Mouse (Mus musculus) neural tube, embryonic 14.5 days (tissue): ENCODE measurements around the gene Akap11. TPM values are rescaled to one million over a fixed set of nuclear protein-coding genes. Genes with fewer than 3 reads are reported as not detected.

Experiments used
- ATAC-seq: fragments of 200-750 bp; cut with Nextera tagmentation; 2 replicates; pipeline ENCODE4 v1.8.0; 2017; ENCODE audit warnings: low read depth, mild to moderate bottlenecking, moderate TSS enrichment, moderate library complexity
- H3K27ac ChIP-seq: fragments of 300-500 bp; sonication (generic); 2 replicates; pipeline ENCODE4 v1.5.1; 2014; ENCODE audit warnings: low read depth, mild to moderate bottlenecking, control low read depth, low read length, moderate library complexity, mixed read lengths
- H3K27me3 ChIP-seq: fragments of 300-500 bp; sonication (generic); 2 replicates; pipeline ENCODE4 v1.6.1; 2014; ENCODE audit warnings: low read length; ENCODE audit not compliant: control insufficient read depth, insufficient read depth
- H3K36me3 ChIP-seq: fragments of 300-500 bp; sonication (generic); 2 replicates; pipeline ENCODE4 v1.6.1; 2014; ENCODE audit warnings: low read length, mixed read lengths; ENCODE audit not compliant: control insufficient read depth, insufficient read depth
- H3K4me1 ChIP-seq: fragments of 300-500 bp; sonication (generic); 2 replicates; pipeline ENCODE4 v1.6.1; 2014; ENCODE audit warnings: low read length; ENCODE audit not compliant: control insufficient read depth, insufficient read depth
- H3K4me2 ChIP-seq: fragments of 300-500 bp; sonication (generic); 2 replicates; pipeline ENCODE4 v1.6.1; 2014; ENCODE audit warnings: mild to moderate bottlenecking, low read depth, low read length, control low read depth
- H3K4me3 ChIP-seq: fragments of 300-500 bp; sonication (generic); 2 replicates; pipeline ENCODE4 v1.5.1; 2014; ENCODE audit warnings: low read depth, low read length, control low read depth, mixed read lengths
- H3K9ac ChIP-seq: fragments of 300-500 bp; sonication (generic); replicated peaks from 2 replicates; pipeline ENCODE4 v1.6.1; 2014; ENCODE audit warnings: low read depth, mild to moderate bottlenecking, control low read depth, low read length, mixed read lengths
- H3K9me3 ChIP-seq: fragments of 300-500 bp; sonication (generic); 2 replicates; pipeline ENCODE4 v1.6.1; 2016; ENCODE audit warnings: low read length; ENCODE audit not compliant: control insufficient read depth
- WGBS: fragments of 180-500 bp; shearing (Covaris S2); extraction: QIAGEN DNeasy Blood & Tissue Kit; methylation state at CpG from one replicate; pipeline ENCODE4 v1.1.7; 2014; 5-methylcytosine and 5-hydroxymethylcytosine counted together
- polyA plus RNA-seq: library from polyadenylated mRNA; unstranded; fragments of >200 nt; fragmentation: Nextera tagmentation; extraction: Ambion mirVana; gene quantifications from 2 replicates; pipeline ENCODE4 v1.2.1, GENCODE M21; 2014

Akap11 gene
- polyA plus RNA-seq, 1 experiment from 2014 or later, result 40.3 TPM

DNA sequence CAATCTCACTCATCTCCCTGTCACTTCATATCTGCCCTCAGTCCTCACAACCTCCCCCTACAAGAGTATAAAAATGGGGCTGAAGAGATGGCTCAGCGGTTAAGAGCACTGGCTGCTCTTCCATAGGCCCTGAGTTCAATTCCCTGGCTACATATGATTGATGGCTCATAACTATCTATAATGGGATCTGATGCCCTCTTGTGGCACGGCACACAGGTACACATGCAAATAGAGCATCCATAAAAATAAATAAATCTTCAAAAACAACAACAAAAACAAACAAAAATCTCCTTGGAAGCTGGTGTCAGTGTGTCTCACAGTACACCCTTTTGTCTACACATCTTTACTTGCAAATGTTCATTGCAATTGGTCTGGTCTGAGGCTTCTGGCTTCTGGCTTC lies 11.5 kb downstream of the Akap11 start:
- 0 out of 2 replicates have a peak, but pooled peaks cover under 1% of the 10 kb centered on the region for H3K4me1 ChIP-seq
- H3K4me2 ChIP-seq, result no peak overlapping the region
- H3K27me3 ChIP-seq, result no peaks in the 10 kb centered on the region
- no peak overlapping the region for H3K9ac ChIP-seq
- no peaks in the 10 kb centered on the region for H3K9me3 ChIP-seq
- 76% methylated on average over 2 of the region's 2 CpGs for WGBS
- ATAC-seq, result no peak
- no peaks in the 10 kb centered on the region; the same call in 1 of the 2 replicates for H3K36me3 ChIP-seq
- no peak overlapping the region for H3K4me3 ChIP-seq
- no peak overlapping the region for H3K27ac ChIP-seq

DNA sequence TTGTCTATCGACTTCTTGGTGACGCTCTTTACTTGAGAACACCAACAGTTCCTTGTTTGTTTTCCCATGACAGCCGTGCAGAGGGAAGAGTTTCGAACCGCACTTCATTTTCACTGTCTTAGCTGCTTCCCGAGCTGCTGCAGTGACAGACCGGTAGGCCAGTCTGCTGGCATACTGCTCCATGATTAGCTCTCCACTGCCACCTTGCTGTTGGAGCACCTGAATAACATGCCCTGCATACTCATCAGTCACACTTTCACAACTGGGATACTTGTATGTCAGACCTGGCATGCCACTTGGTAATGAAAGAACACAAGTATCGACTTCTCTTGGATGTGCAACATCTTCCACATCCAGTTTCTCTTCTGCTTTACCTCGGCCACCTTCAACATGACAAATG lies 25.9 kb downstream of the Akap11 start:
- Histone ChIP-seq H3K4me1 (no peaks in the 10 kb centered on the region), H3K9me3 (no peaks in the 10 kb centered on the region), H3K27me3 (no peaks in the 10 kb centered on the region), H3K9ac (no peak overlapping the region), H3K4me3 (no peak overlapping the region), H3K27ac (no peak overlapping the region), H3K4me2 (no peak overlapping the region), H3K36me3 (peaks cover 37% of the 10 kb centered on the region)
- 83% methylated on average over 9 of the region's 9 CpGs for WGBS
- ATAC-seq, result no peak

GRCm38 (mm10) chr14:78509791-78510190 lies 26.8 kb downstream of the Akap11 start:
- Histone ChIP-seq H3K9ac (no peak overlapping the region), H3K4me2 (no peak overlapping the region), H3K27ac (no peak overlapping the region), H3K9me3 (no peaks in the 10 kb centered on the region), H3K27me3 (no peaks in the 10 kb centered on the region), H3K36me3 (peaks cover 42% of the 10 kb centered on the region), H3K4me3 (no peak overlapping the region), H3K4me1 (no peaks in the 10 kb centered on the region)
- no peak for ATAC-seq
- 93% methylated on average over 6 of the region's 6 CpGs for WGBS

- no peak overlapping the region for H3K4me2 ChIP-seq
- no peak overlapping the region for H3K4me3 ChIP-seq
- no peak overlapping the region for H3K9ac ChIP-seq
- 84% methylated on average over 3 of the region's 3 CpGs for WGBS
- H3K4me1 ChIP-seq, result no peaks in the 10 kb centered on the region
- no peaks in the 10 kb centered on the region for H3K27me3 ChIP-seq
- ATAC-seq, result no peak
- H3K36me3 ChIP-seq, result peaks cover 26% of the 10 kb centered on the region; the same call in 1 of the 2 replicates
- no peak overlapping the region for H3K27ac ChIP-seq
- no peaks in the 10 kb centered on the region for H3K9me3 ChIP-seq
Measured at GRCm38 (mm10) chr14:78500578-78500977, 36.0 kb downstream of the Akap11 start.

DNA sequence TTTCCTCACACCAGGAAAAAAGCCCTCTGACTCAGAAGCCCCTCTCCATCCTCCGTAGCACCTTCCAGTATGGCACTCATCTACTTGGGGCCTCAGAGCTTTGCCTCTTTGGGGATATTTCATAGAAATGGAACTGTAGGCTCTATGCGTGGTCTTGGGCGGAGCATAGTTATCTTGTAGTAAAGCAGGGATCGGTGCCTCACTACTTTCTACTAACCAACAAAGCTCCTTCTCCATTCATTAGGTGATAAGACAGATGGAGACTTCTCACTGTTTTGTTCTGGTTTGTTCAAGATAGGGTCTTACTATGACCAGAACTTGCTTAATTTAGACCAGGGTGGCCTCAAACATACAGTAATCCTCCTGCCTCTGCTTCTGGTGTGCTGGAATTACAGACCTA lies 39.9 kb downstream of the Akap11 start:
- H3K27me3 ChIP-seq, result no peaks in the 10 kb centered on the region
- H3K36me3 ChIP-seq, result peaks cover 27% of the 10 kb centered on the region
- no peak overlapping the region for H3K4me2 ChIP-seq
- no peak overlapping the region for H3K27ac ChIP-seq
- WGBS, result 98% methylated on average over 4 of the region's 4 CpGs
- H3K9me3 ChIP-seq, result no peaks in the 10 kb centered on the region
- no peak overlapping the region for H3K9ac ChIP-seq
- H3K4me1 ChIP-seq, result no peaks in the 10 kb centered on the region
- H3K4me3 ChIP-seq, result no peak overlapping the region
- ATAC-seq, result no peak

- no peak overlapping the region for H3K27ac ChIP-seq
- no peak for ATAC-seq
- H3K4me1 ChIP-seq, result no peaks in the 10 kb centered on the region
- peaks cover 28% of the 10 kb centered on the region for H3K36me3 ChIP-seq
- no peaks in the 10 kb centered on the region for H3K27me3 ChIP-seq
- no peak overlapping the region for H3K4me3 ChIP-seq
- H3K4me2 ChIP-seq, result no peak overlapping the region
- H3K9me3 ChIP-seq, result no peaks in the 10 kb centered on the region
- no peak overlapping the region for H3K9ac ChIP-seq
- WGBS, result 92% methylated on average over 4 of the region's 4 CpGs
Measured at GRCm38 (mm10) chr14:78495241-78495640, 41.4 kb downstream of the Akap11 start.

- Histone ChIP-seq H3K27ac (no peak overlapping the region), H3K27me3 (no peaks in the 10 kb centered on the region), H3K4me1 (no peaks in the 10 kb centered on the region), H3K9ac (no peak overlapping the region), H3K36me3 (peaks cover 23% of the 10 kb centered on the region), H3K4me3 (no peak overlapping the region), H3K4me2 (no peak overlapping the region), H3K9me3 (no peaks in the 10 kb centered on the region)
- no peak for ATAC-seq
- 89% methylated on average over 9 of the region's 9 CpGs for WGBS
Measured at GRCm38 (mm10) chr14:78492602-78493001, 44.0 kb downstream of the Akap11 start.

- no peak overlapping the region for H3K27ac ChIP-seq
- no peaks in the 10 kb centered on the region for H3K4me1 ChIP-seq
- H3K9me3 ChIP-seq, result no peaks in the 10 kb centered on the region
- no peak for ATAC-seq
- no peak overlapping the region for H3K4me3 ChIP-seq
- no peak overlapping the region for H3K9ac ChIP-seq
- peaks cover 18% of the 10 kb centered on the region for H3K36me3 ChIP-seq
- no peak overlapping the region for H3K4me2 ChIP-seq
- H3K27me3 ChIP-seq, result no peaks in the 10 kb centered on the region
Measured at GRCm38 (mm10) chr14:78491432-78491831, 45.2 kb downstream of the Akap11 start.

DNA sequence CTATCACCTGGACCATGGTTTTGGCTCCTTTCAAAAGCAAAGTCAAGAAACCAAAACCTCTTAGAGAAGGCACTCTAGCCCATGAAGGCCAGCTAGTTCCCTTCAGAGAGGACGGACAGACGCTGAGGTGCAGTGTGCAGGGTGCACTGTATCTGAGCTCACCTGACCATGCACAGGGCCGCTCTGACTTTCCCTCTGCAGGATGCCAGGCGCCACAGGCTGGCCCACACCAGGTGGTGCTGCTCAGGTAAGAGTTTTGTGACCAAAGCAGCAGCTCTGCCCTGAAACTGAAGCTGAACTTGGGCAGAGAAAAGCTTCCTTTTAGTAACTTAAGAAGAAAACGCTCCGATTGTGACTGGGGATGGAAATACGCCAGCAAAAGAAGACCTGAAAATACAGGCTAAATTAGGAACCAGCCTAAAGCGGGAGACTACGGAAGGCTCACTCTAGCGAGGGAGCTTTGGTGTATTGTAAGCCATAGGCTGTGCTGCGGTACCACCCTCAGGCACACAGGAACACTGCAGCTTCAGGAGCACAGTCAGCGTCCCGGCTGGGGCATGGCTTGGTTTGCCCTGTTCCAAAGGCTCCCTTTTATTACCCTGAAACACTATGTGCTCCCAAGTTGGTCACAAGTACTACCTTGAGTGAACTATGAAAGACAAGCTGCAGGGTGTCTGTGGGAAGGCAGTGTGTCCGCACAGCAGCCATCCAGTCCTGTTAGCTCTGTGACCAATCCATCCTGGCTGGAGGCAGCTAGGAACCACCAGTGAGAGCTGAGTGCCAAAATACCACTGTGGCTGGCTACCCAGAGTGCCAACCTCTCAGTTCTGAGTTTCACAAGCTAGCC lies 54.0 kb downstream of the Akap11 start:
- H3K4me3 ChIP-seq, result no peak overlapping the region
- H3K36me3 ChIP-seq, result no peaks in the 10 kb centered on the region
- no peak overlapping the region for H3K4me2 ChIP-seq
- H3K4me1 ChIP-seq, result no peaks in the 10 kb centered on the region
- 29% methylated on average over 14 of the region's 14 CpGs for WGBS
- no peak overlapping the region for H3K27ac ChIP-seq
- ATAC-seq, result peak; percentile 96
- H3K9ac ChIP-seq, result no peak overlapping the region
- H3K27me3 ChIP-seq, result no peaks in the 10 kb centered on the region
- no peaks in the 10 kb centered on the region for H3K9me3 ChIP-seq
